Mouse (Mus musculus): Measurements from ENCODE around the gene Krt79. TPM values are rescaled to one million over a fixed set of nuclear protein-coding genes. Genes with fewer than 3 reads are reported as not detected.

Krt79 gene
- polyA plus RNA-seq, 1 experiment from 2014 or later = not detected

- Histone ChIP-seq H3K9ac (replicated peaks; ENCODE audit: low read length) (no peak overlapping the region), H3K9me3 (replicated peaks; ENCODE audit: control insufficient read depth, low read length) (no peaks in the 10 kb centered on the region), H3K27me3 (ENCODE audit: control insufficient read depth, insufficient read depth, low read length) (no peaks in the 10 kb centered on the region), H3K27ac (replicated peaks; ENCODE audit: low read depth, low read length) (no peak overlapping the region), H3K4me3 (ENCODE audit: low read depth, low read length) (no peak overlapping the region), H3K36me3 (replicated peaks; ENCODE audit: control insufficient read depth, insufficient read depth, low read depth, low read length) (no peaks in the 10 kb centered on the region), H3K4me2 (ENCODE audit: low read depth, low read length) (no peak overlapping the region), H3K4me1 (ENCODE audit: control insufficient read depth, insufficient read depth, low read length) (no peaks in the 10 kb centered on the region)
- ATAC-seq (replicated peaks; ENCODE audit: insufficient number of reproducible peaks, low FRiP score, low TSS enrichment, low read depth) (no peak), DNase-seq (ENCODE audit: low spot score) (no peak)
- 88% methylated on average over 4 of the region's 4 CpGs for WGBS
Observed at GRCm38 (mm10) chr15:101895216-101895615, 44.9 kb downstream of the Krt79 start.

GRCm38 (mm10) chr15:101892820-101893219 is 47.3 kb downstream of the Krt79 start, which contains the start of gene Krt76:
TSS of gene Krt76 (minus strand) at chr15:101892920.
- H3K4me2 ChIP-seq (ENCODE audit: low read depth, low read length) = no peak within 1 kb of the TSS
- no peak within 1 kb of the TSS for H3K4me3 ChIP-seq (ENCODE audit: low read depth, low read length)
- no peaks in the 10 kb centered on the region for H3K4me1 ChIP-seq (ENCODE audit: control insufficient read depth, insufficient read depth, low read length)
- DNase-seq (ENCODE audit: low spot score) (no peak), ATAC-seq (replicated peaks; ENCODE audit: insufficient number of reproducible peaks, low FRiP score, low TSS enrichment, low read depth) (no peak)
- H3K9me3 ChIP-seq (replicated peaks; ENCODE audit: control insufficient read depth, low read length) = no peaks in the 10 kb centered on the region
- H3K36me3 ChIP-seq (replicated peaks; ENCODE audit: control insufficient read depth, insufficient read depth, low read depth, low read length) = no peaks in the 10 kb centered on the region
- 67% methylated on average over 4 of the region's 4 CpGs for WGBS
- H3K9ac ChIP-seq (replicated peaks; ENCODE audit: low read length) = no peak within 1 kb of the TSS
- no peak within 1 kb of the TSS for H3K27ac ChIP-seq (replicated peaks; ENCODE audit: low read depth, low read length)
- no peaks in the 10 kb centered on the region for H3K27me3 ChIP-seq (ENCODE audit: control insufficient read depth, insufficient read depth, low read length)

- Histone ChIP-seq H3K4me3 (ENCODE audit: low read depth, low read length) (no peak overlapping the region), H3K4me1 (ENCODE audit: control insufficient read depth, insufficient read depth, low read length) (no peaks in the 10 kb centered on the region), H3K4me2 (ENCODE audit: low read depth, low read length) (no peak overlapping the region), H3K9ac (replicated peaks; ENCODE audit: low read length) (no peak overlapping the region), H3K27ac (replicated peaks; ENCODE audit: low read depth, low read length) (no peak overlapping the region), H3K27me3 (ENCODE audit: control insufficient read depth, insufficient read depth, low read length) (no peaks in the 10 kb centered on the region), H3K36me3 (replicated peaks; ENCODE audit: control insufficient read depth, insufficient read depth, low read depth, low read length) (no peaks in the 10 kb centered on the region), H3K9me3 (replicated peaks; ENCODE audit: control insufficient read depth, low read length) (no peaks in the 10 kb centered on the region)
- 24% methylated on average over 11 of the region's 11 CpGs for WGBS
- peak; percentile 70 for DNase-seq (ENCODE audit: low spot score)
- no peak for ATAC-seq (replicated peaks; ENCODE audit: insufficient number of reproducible peaks, low FRiP score, low TSS enrichment, low read depth)
Observed at GRCm38 (mm10) chr15:101879776-101880175, 60.3 kb downstream of the Krt79 start.

Small RNA genes lying within 50 kb of the gene (microRNA-seq; reads per million reads assigned to microRNA genes)
- gene Gm44356 (ENCODE audit: borderline number of aligned reads) = not detected

Other genes starting within 250 kb of the Krt79 start
- gene Krt6a, start 246.0 kb downstream of the Krt79 start, polyA plus RNA-seq (2014; fragmentation: Nextera tagmentation; extraction: Ambion mirVana) = 0.18 and 0.31 TPM in 2 replicates
- 6.6 and 7.3 TPM in 2 replicates for gene Krt5, start 227.4 kb downstream of the Krt79 start, polyA plus RNA-seq (2014; fragmentation: Nextera tagmentation; extraction: Ambion mirVana)
- gene Krt71, start 197.2 kb downstream of the Krt79 start, polyA plus RNA-seq (2014; fragmentation: Nextera tagmentation; extraction: Ambion mirVana) = not detected in 2 replicates
- gene Krt72, start 153.9 kb downstream of the Krt79 start, polyA plus RNA-seq (2014; fragmentation: Nextera tagmentation; extraction: Ambion mirVana) = not detected in 2 replicates
- gene Krt73, start 138.0 kb downstream of the Krt79 start, polyA plus RNA-seq (2014; fragmentation: Nextera tagmentation; extraction: Ambion mirVana) = not detected in 2 replicates
- not detected in 2 replicates for gene Krt2, start 122.2 kb downstream of the Krt79 start, polyA plus RNA-seq (2014; fragmentation: Nextera tagmentation; extraction: Ambion mirVana)
- gene Krt1, start 89.5 kb downstream of the Krt79 start, polyA plus RNA-seq (2014; fragmentation: Nextera tagmentation; extraction: Ambion mirVana) = 1.3 and 1.7 TPM in 2 replicates
- gene Krt77, start 70.6 kb downstream of the Krt79 start, polyA plus RNA-seq (2014; fragmentation: Nextera tagmentation; extraction: Ambion mirVana) = not detected in 2 replicates
- gene Krt76, start 47.4 kb downstream of the Krt79 start, polyA plus RNA-seq (2014; fragmentation: Nextera tagmentation; extraction: Ambion mirVana) = not detected in 2 replicates
- not detected in 2 replicates for gene Krt4, start 15.6 kb downstream of the Krt79 start, polyA plus RNA-seq (2014; fragmentation: Nextera tagmentation; extraction: Ambion mirVana)
- gene Krt78, start 14.0 kb upstream of the Krt79 start, polyA plus RNA-seq (2014; fragmentation: Nextera tagmentation; extraction: Ambion mirVana) = 0.10 TPM in 1 of 2 replicates, not detected in the other
- 47.9 and 53.4 TPM in 2 replicates for gene Krt8, start 64.2 kb upstream of the Krt79 start, polyA plus RNA-seq (2014; fragmentation: Nextera tagmentation; extraction: Ambion mirVana)
- 57.9 and 75.1 TPM in 2 replicates for gene Krt18, start 87.9 kb upstream of the Krt79 start, polyA plus RNA-seq (2014; fragmentation: Nextera tagmentation; extraction: Ambion mirVana)
- 121 and 130 TPM in 2 replicates for gene Eif4b, start 133.4 kb upstream of the Krt79 start, polyA plus RNA-seq (2014; fragmentation: Nextera tagmentation; extraction: Ambion mirVana)
- gene Tns2, start 160.1 kb upstream of the Krt79 start, polyA plus RNA-seq (2014; fragmentation: Nextera tagmentation; extraction: Ambion mirVana) = 14.0 and 14.4 TPM in 2 replicates
- gene Spryd3, start 195.9 kb upstream of the Krt79 start, polyA plus RNA-seq (2014; fragmentation: Nextera tagmentation; extraction: Ambion mirVana) = 8.2 and 9.3 TPM in 2 replicates
- gene Igfbp6, start 204.0 kb upstream of the Krt79 start, polyA plus RNA-seq (2014; fragmentation: Nextera tagmentation; extraction: Ambion mirVana) = 0.70 TPM in 1 of 2 replicates, not detected in the other
- gene Soat2, start 210.2 kb upstream of the Krt79 start, polyA plus RNA-seq (2014; fragmentation: Nextera tagmentation; extraction: Ambion mirVana) = 0.10 TPM in 1 of 2 replicates, not detected in the other